Mouse (Mus musculus) midbrain, embryonic 16.5 days (tissue): Measurements from ENCODE around the gene Csf2. TPM values are rescaled to one million over a fixed set of nuclear protein-coding genes. Genes with fewer than 3 reads are reported as not detected.

Source experiments
- ATAC-seq: fragments of 200-750 bp; cut with Nextera tagmentation; 2 replicates; pipeline ENCODE4 v1.8.0; 2017; ENCODE audit warnings: moderate TSS enrichment
- H3K27ac ChIP-seq: fragments of 300-500 bp; sonication (generic); 2 replicates; pipeline ENCODE4 v1.5.1; 2014; ENCODE audit warnings: mild to moderate bottlenecking, low read length, mixed read lengths
- H3K27me3 ChIP-seq: fragments of 300-500 bp; sonication (generic); 2 replicates; pipeline ENCODE4 v1.6.1; 2014; ENCODE audit warnings: low read depth, low read length, mixed read lengths; ENCODE audit not compliant: control insufficient read depth, insufficient read depth
- H3K36me3 ChIP-seq: fragments of 300-500 bp; sonication (generic); 2 replicates; pipeline ENCODE4 v1.6.1; 2014; ENCODE audit warnings: mild to moderate bottlenecking, low read length, moderate library complexity, mixed read lengths; ENCODE audit not compliant: control insufficient read depth, insufficient read depth
- H3K4me1 ChIP-seq: fragments of 300-500 bp; sonication (generic); 2 replicates; pipeline ENCODE4 v1.6.1; 2014; ENCODE audit warnings: mild to moderate bottlenecking, low read length, mixed read lengths; ENCODE audit not compliant: control insufficient read depth, insufficient read depth
- H3K4me2 ChIP-seq: fragments of 300-500 bp; sonication (generic); 2 replicates; pipeline ENCODE4 v1.6.1; 2014; ENCODE audit warnings: mild to moderate bottlenecking, low read length, mixed read lengths
- H3K4me3 ChIP-seq: fragments of 300-500 bp; sonication (generic); 2 replicates; pipeline ENCODE4 v1.5.1; 2014; ENCODE audit warnings: low read depth, mild to moderate bottlenecking, low read length, moderate library complexity, mixed read lengths
- H3K9ac ChIP-seq: fragments of 300-500 bp; sonication (generic); 2 replicates; pipeline ENCODE4 v1.6.1; 2014; ENCODE audit warnings: low read depth, low read length, mixed read lengths
- H3K9me3 ChIP-seq: fragments of 300-500 bp; sonication (generic); replicated peaks from 2 replicates; pipeline ENCODE4 v1.6.1; 2014; ENCODE audit warnings: mild to moderate bottlenecking, low read length, mixed read lengths; ENCODE audit not compliant: control insufficient read depth, poor library complexity, severe bottlenecking
- WGBS: fragments of 180-500 bp; shearing (Covaris S2); extraction: QIAGEN DNeasy Blood & Tissue Kit; methylation state at CpG from one replicate; pipeline ENCODE4 v1.1.7; 2014; 5-methylcytosine and 5-hydroxymethylcytosine counted together
- polyA plus RNA-seq: library from polyadenylated mRNA; unstranded; fragments of >200 nt; fragmentation: Nextera tagmentation; extraction: Ambion mirVana; gene quantifications from 2 replicates; pipeline ENCODE4 v1.2.1, GENCODE M21; 2015

Gene Csf2
- polyA plus RNA-seq, 1 experiment from 2014 or later = not detected

DNA sequence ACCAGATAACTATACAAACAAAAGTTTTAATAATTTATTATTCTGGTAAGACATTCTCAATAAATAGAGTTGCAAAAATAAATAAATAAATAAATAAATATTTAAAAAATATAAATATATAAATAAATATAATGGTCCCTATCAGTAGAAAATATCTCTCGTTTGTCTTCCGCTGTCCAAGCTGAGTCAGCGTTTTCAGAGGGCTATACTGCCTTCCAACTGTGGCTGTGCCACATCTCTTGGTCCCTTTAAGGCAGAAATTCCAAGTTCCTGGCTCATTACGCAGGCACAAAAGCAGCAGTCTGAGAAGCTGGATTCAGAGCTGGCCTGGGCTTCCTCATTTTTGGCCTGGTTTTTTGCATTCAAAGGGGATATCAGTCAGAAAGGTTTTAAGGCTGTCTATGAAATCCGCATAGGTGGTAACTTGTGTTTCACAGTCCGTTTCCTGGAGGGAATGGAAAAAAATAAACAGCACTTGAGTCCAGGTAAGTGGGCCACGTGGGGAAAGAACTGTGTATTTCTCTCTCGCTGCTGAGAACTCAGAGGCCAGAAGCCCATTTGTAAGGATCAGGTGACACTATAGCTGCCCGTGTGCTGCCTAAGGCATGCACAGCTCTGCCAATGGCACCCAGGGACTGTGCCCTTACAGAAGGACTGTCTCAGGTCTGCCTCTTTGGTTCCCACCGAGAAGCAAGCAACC is 2.1 kb downstream of the Csf2 start:
- H3K4me1 ChIP-seq = no peaks in the 10 kb centered on the region
- no peaks in the 10 kb centered on the region for H3K9me3 ChIP-seq
- no peaks in the 10 kb centered on the region for H3K27me3 ChIP-seq
- no peak for ATAC-seq
- WGBS = 82% methylated on average over 10 of the region's 10 CpGs
- no peak overlapping the region for H3K9ac ChIP-seq
- H3K4me3 ChIP-seq = no peak overlapping the region
- no peak overlapping the region for H3K27ac ChIP-seq
- H3K36me3 ChIP-seq = no peaks in the 10 kb centered on the region
- no peak overlapping the region for H3K4me2 ChIP-seq

DNA sequence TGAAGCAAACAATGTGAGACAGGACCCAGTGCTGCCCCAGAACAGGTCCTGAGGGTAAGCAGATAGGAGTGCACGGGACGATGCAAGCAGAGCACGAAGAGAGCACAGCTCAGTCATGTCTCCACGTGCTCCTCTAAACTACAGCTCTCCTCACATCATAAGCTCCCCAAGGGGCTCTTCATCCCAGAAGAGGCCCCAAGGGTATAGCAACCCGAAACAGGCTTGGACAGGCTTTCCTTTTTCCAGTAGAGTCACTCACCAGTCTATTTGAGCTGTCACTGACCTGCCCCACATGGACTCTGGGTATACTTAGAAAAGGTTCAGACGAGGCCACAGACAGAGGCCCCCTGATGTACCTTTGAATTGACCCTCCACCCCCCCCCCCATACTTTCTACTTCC is 5.0 kb downstream of the Csf2 start:
- Histone ChIP-seq H3K4me2 (no peak overlapping the region), H3K27me3 (no peaks in the 10 kb centered on the region), H3K4me3 (no peak overlapping the region), H3K4me1 (no peaks in the 10 kb centered on the region), H3K9me3 (no peaks in the 10 kb centered on the region), H3K27ac (no peak overlapping the region), H3K36me3 (no peaks in the 10 kb centered on the region), H3K9ac (no peak overlapping the region)
- WGBS = 81% methylated on average over 6 of the region's 6 CpGs
- no peak for ATAC-seq

DNA sequence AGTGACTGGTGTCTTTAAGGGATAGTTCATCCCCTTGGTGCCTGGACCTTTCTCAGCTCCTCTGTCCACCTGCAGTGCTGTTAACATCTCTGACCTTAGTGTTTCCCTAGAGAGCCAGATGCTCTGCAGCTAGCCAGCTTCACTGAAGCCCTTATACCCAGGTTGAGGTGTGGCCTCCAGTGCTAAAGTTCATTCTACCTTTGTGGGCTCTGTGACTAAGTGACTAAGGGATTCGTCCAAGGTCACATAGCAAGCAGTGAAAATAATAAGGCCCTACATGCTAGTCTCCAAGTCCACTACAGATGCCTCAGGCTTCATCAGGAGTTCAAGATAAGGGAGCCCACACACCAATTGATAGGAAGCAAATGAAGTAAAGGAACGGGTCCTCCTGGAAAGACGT is 7.0 kb downstream of the Csf2 start:
- H3K9me3 ChIP-seq = no peaks in the 10 kb centered on the region
- 92% methylated on average over 3 of the region's 3 CpGs for WGBS
- H3K9ac ChIP-seq = no peak overlapping the region
- H3K4me2 ChIP-seq = no peak overlapping the region
- no peaks in the 10 kb centered on the region for H3K4me1 ChIP-seq
- ATAC-seq = no peak
- H3K36me3 ChIP-seq = no peaks in the 10 kb centered on the region
- no peak overlapping the region for H3K27ac ChIP-seq
- no peak overlapping the region for H3K4me3 ChIP-seq
- H3K27me3 ChIP-seq = no peaks in the 10 kb centered on the region

DNA sequence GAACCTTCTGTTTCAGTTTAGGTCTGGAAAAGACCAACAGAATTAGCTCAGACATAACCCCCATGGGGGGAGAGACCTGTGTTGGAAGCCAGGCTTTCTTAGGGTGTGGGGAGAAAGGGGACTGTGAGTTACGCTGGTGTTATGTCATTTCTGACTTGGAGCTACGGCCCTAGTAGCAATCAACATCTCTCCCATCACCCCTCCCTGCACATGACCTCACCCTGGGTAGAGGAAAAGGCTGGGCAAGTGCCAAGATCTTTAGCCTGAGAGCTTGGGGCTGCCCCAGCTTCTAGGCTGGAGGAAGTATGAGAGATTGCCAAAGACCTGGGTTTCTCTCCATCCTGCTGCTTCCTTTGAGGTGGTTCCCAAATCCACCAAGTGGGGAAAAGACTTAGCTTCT is 12.5 kb downstream of the Csf2 start:
- 57% methylated on average over 2 of the region's 2 CpGs for WGBS
- H3K36me3 ChIP-seq = no peaks in the 10 kb centered on the region
- no peaks in the 10 kb centered on the region for H3K27me3 ChIP-seq
- H3K4me3 ChIP-seq = no peak overlapping the region
- no peaks in the 10 kb centered on the region for H3K9me3 ChIP-seq
- no peak for ATAC-seq
- no peak overlapping the region for H3K27ac ChIP-seq
- H3K4me1 ChIP-seq = no peaks in the 10 kb centered on the region
- no peak overlapping the region for H3K9ac ChIP-seq
- H3K4me2 ChIP-seq = no peak overlapping the region

DNA sequence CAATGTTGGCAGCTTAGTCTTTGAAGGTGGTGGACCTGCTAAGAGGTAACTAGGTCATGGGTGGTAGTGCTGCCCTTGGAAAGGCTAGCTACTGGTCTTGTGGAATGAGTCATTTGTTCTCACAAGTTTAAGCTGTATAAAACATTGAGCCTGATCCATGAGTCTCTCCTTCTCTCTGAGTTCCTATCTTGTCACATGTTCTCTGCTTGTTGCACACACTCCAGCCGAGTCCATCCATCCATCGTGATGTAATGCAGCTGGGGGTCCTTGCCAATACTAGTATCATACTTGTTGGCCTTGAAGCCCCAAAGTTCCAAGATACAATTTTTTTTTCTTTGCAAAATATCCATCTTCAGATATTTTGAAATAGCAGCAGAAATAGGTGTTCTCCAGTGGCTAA is 22.0 kb downstream of the Csf2 start:
- Histone ChIP-seq H3K4me2 (no peak overlapping the region), H3K27ac (no peak overlapping the region), H3K27me3 (no peaks in the 10 kb centered on the region), H3K9me3 (no peaks in the 10 kb centered on the region), H3K36me3 (no peaks in the 10 kb centered on the region), H3K4me1 (no peaks in the 10 kb centered on the region), H3K9ac (no peak overlapping the region), H3K4me3 (no peak overlapping the region)
- no peak for ATAC-seq
- WGBS = 96% methylated on average over 2 of the region's 2 CpGs

DNA sequence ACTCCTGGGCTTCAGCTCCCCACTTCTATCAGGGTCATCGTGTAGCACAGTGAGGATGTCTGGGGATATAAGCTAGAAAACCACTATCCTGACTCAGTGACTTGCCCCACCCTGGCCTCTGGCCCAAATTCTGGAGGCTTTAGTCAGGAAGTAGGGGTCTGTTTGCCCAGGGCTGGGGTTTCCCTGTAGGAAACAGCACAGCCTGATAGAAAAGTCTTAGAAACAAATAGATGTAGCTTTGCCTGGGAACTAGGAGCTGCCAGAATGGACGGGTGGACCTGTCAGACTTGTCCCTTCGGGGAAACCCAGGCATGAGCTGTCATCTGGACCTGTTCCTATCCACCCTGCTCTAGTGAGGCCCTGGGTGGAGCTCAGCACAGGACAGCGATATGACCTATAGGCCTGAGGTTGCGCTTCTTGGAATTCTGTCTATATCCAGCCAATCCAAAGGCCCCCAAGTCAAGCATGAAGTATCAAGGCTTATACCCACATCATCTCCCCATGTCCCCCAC is 24.9 kb downstream of the Csf2 start:
- WGBS = 93% methylated on average over 5 of the region's 5 CpGs
- ATAC-seq = no peak
- no peaks in the 10 kb centered on the region for H3K4me1 ChIP-seq

DNA sequence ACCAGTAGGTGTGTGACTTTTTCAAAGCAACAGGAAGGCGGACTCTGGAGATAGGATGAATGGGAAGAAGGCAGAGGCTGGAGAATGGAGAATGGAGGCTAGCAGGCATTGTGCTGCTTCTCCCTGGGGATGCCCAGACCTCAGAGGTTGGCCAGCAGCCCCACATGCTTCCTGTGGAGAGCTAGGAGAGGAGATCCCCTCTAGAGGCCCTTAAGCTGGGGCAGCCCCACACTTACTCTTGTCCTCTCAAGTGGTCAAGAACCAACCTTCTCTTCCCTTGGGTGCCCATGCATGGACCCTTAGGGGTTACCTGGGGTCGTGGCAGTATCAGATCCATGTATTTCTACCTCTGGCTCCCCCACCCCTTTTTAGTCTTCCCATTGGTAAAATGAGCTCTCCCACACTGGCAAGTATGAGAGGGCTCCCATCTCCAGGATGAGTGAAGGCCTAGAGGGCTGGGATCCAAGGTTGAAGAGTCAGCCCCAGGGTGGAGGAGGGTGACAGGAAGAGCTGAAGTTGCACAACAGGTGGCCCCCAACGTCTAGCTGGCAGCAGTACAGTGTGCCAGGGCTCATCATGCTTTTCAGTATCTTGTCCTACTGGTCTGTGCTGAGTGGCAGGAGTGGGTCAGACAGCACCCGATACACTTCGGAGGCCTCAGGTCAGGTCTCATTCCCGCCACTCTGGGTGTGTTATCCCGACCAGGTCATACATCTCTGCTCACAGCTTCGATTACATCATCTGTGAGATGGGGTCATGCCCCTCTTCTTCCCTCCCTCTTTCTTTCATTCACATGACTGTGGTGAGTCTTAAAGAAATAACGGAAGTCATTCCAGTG is 25.6 kb downstream of the Csf2 start:
- Histone ChIP-seq H3K9me3 (no peaks in the 10 kb centered on the region), H3K9ac (no peak overlapping the region), H3K4me1 (no peaks in the 10 kb centered on the region), H3K27me3 (no peaks in the 10 kb centered on the region), H3K27ac (no peak overlapping the region), H3K4me2 (no peak overlapping the region), H3K4me3 (no peak overlapping the region), H3K36me3 (no peaks in the 10 kb centered on the region)
- 82% methylated on average over 9 of the region's 9 CpGs for WGBS
- ATAC-seq = no peak

More for the DNA sequence above, 24.9 kb downstream of the Csf2 start:
- no peak overlapping the region for H3K27ac ChIP-seq
- no peak overlapping the region for H3K4me3 ChIP-seq
- H3K9ac ChIP-seq = no peak overlapping the region
- no peaks in the 10 kb centered on the region for H3K27me3 ChIP-seq
- H3K36me3 ChIP-seq = no peaks in the 10 kb centered on the region
- H3K9me3 ChIP-seq = no peaks in the 10 kb centered on the region
- no peak overlapping the region for H3K4me2 ChIP-seq

DNA sequence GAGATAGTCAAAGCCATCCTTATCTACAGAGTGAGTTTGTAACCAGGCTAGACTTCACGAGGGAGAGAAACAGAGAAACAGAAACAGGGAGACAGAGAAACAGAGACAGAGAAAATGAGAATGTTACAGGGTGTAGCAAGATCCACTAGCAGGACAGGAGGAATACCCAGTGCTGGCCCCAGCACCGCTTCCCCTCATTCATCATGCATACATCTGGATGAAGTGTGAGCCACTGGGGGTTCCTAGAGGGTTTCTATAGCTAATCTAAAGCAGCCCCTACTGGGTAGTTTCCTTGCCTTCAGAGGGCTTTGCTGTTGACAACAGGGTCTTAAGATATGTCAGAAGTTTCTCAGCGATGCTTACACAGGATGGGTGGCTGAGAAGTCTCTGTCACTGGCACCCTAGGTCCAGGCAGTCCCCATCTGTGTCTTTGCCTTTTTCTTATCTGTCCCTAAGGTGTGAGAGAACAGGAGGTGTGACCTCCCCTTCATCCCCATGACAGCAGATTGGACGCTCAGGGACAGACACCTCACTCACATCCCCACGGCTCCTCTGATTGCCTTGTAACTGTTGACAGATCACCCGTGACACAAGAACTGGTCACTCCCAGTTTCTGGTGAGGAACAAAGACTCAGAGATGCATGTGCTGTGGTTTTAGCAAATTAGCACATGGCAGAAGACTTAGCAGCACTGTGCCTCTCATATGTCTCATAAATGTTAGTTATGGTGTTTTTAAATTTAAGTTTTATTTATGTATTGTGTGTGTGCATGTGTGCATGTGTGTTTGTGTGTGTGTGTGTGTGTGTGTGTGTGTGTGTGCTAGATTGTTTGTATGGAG is 29.3 kb downstream of the Csf2 start:
- no peaks in the 10 kb centered on the region for H3K27me3 ChIP-seq
- H3K9me3 ChIP-seq = no peaks in the 10 kb centered on the region
- ATAC-seq = no peak
- H3K4me2 ChIP-seq = no peak overlapping the region
- H3K4me1 ChIP-seq = no peaks in the 10 kb centered on the region
- H3K9ac ChIP-seq = no peak overlapping the region
- H3K27ac ChIP-seq = no peak overlapping the region
- 75% methylated on average over 6 of the region's 6 CpGs for WGBS
- no peaks in the 10 kb centered on the region for H3K36me3 ChIP-seq
- H3K4me3 ChIP-seq = no peak overlapping the region
